Mouse (Mus musculus) lung, adult 2 months (tissue): ENCODE measurements around the gene Mdk.

Experiments
- CTCF ChIP-seq: fragments of 200-500 bp; IDR thresholded peaks from 2 replicates; pipeline ENCODE4 v1.5.1; 2011; ENCODE audit warnings: mild to moderate bottlenecking, low read length, control low read depth; ENCODE audit not compliant: insufficient read depth
- POLR2A ChIP-seq: fragments of 200-500 bp; IDR thresholded peaks from 2 replicates; pipeline ENCODE4 v1.6.1; 2011; ENCODE audit warnings: low read depth, mild to moderate bottlenecking, control low read depth, low read length, borderline replicate concordance; ENCODE audit errors: extremely low read depth

- no peak for TF ChIP-seq POLR2A
- no peak for TF ChIP-seq CTCF
Measured at GRCm38 (mm10) chr2:91916346-91916977, 15.6 kb downstream of the Mdk start.
